ENCODE assay signal across 21 mouse cellular contexts in the genomic region with DNA sequence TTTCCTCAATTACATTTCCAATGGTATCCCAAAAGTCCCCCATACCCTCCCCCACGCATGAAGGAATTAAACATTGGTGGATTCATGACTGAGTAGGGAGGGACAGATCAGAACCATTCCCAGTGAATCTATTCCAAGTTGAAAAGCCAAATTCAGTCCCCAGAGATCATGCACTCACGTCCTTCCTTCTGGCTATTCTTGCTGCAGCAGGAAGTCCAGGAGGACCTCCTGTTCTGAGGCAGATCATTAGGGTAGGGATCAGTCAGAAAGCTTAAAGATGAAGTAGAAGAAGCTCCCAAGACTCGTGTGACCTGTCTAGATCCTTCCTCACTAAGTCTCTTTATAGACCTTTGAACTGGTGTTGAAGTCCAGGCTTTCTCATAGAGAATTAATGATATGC.
DNase-seq lines count a peak whose midpoint lies in the region; ATAC-seq and TF ChIP-seq lines count a peak whose summit lies in the region.
"Had no signal": no experiment of that assay in that cellular context is flagged by ENCODE, and none has a peak within 500 bp of the region (broad histone marks: within the 10 kb centered on the region; RNA-seq: fewer than 3 reads in every experiment).

No protein-coding gene starts in this region.

- ATAC-seq in midbrain, embryonic 13.5 days, result no peak
- ATAC-seq: CD4-positive, CD25-positive, alpha-beta regulatory T cell, adult 4 months; forebrain, embryonic 13.5 days had no signal

- no peak overlapping the region for H3K4me3 ChIP-seq in kidney, adult 2 months (ENCODE audit: insufficient read depth, low read depth, low read length)
- H3K4me3 ChIP-seq in brown adipose tissue, adult 24 weeks (ENCODE audit: insufficient read depth, low read depth, low read length), result no peak overlapping the region
- H3K4me3 ChIP-seq in midbrain, embryonic 13.5 days (replicated peaks), result no peak overlapping the region
- H3K4me3 ChIP-seq: forebrain, embryonic 13.5 days; hindbrain, embryonic 15.5 days; limb, embryonic 15.5 days; midbrain, embryonic 10.5 days had no signal

- intact Hi-C loops in heart, postnatal 14 days (cut with DNase I), result loop anchor here (2.0 to 5.0 kb wide), 3 partner anchors 74 to 287 kb away; a partner anchor contains a TSS

- TF ChIP-seq CTCF in kidney, adult 2 months (conservative IDR thresholded peaks at IDR 0.05; ENCODE audit: insufficient read depth, insufficient read length, low read depth, low read length), result no peak

- no peaks in the 10 kb centered on the region for H3K9me3 ChIP-seq in midbrain, embryonic 13.5 days
- H3K9me3 ChIP-seq: forebrain, embryonic 13.5 days; hindbrain, embryonic 15.5 days; limb, embryonic 15.5 days; midbrain, embryonic 10.5 days had no signal

- peak; percentile 59 for DNase-seq in gastrocnemius, adult 18-20 months (ENCODE audit: low spot score)
- no peak for DNase-seq in gastrocnemius, postnatal 10 days
- DNase-seq in kidney, adult 2 months, result peak; percentile 65
- no peak for DNase-seq in kidney, adult 18-20 months
- peak; percentile 19 to 23 for DNase-seq in heart, postnatal 14 days
- DNase-seq in right cerebral cortex, postnatal 14 days, result no peak
- DNase-seq: cerebellum, adult 2 months; cerebellum, postnatal 25 days; embryo, embryonic 11 days; gastrocnemius, postnatal 36 days; left cerebral cortex, postnatal 4 days; thymus, adult 2 months; thymus, postnatal 4 days had no signal

- peaks cover 20% of the 10 kb centered on the region for H3K4me1 ChIP-seq in kidney, adult 2 months (ENCODE audit: control insufficient read depth, insufficient read depth, low read length)
- peaks cover 10% of the 10 kb centered on the region; the same call in 1 of the 2 replicates for H3K4me1 ChIP-seq in brown adipose tissue, adult 24 weeks (ENCODE audit: control insufficient read depth, insufficient read depth, insufficient read length, low read length)
- H3K4me1 ChIP-seq in midbrain, embryonic 13.5 days (replicated peaks), result no peaks in the 10 kb centered on the region
- H3K4me1 ChIP-seq: hindbrain, embryonic 15.5 days; midbrain, embryonic 10.5 days had no signal

- no peak overlapping the region for H3K9ac ChIP-seq in midbrain, embryonic 13.5 days (replicated peaks)
- H3K9ac ChIP-seq: forebrain, embryonic 13.5 days; hindbrain, embryonic 15.5 days; limb, embryonic 15.5 days had no signal

- H3K36me3 ChIP-seq in kidney, adult 2 months (ENCODE audit: control insufficient read depth, insufficient read depth, low read length), result no peaks in the 10 kb centered on the region
- no peaks in the 10 kb centered on the region for H3K36me3 ChIP-seq in midbrain, embryonic 13.5 days
- H3K36me3 ChIP-seq: hindbrain, embryonic 15.5 days; limb, embryonic 15.5 days; midbrain, embryonic 10.5 days had no signal

- TF ChIP-seq POLR2A in kidney, adult 2 months (IDR thresholded peaks at IDR 0.05; ENCODE audit: low read depth, low read length), result no peak

- H3K27ac ChIP-seq in kidney, adult 2 months (ENCODE audit: insufficient read depth, low read depth, low read length), result peak overlapping the region; percentile 86
- peak overlapping the region; percentile 71 for H3K27ac ChIP-seq in brown adipose tissue, adult 24 weeks (replicated peaks; ENCODE audit: low read depth, low read length)
- no peak overlapping the region for H3K27ac ChIP-seq in midbrain, embryonic 13.5 days
- H3K27ac ChIP-seq: forebrain, embryonic 13.5 days; hindbrain, embryonic 15.5 days; limb, embryonic 15.5 days; midbrain, embryonic 10.5 days; stomach, postnatal 0 days had no signal

- no peak overlapping the region for H3K4me2 ChIP-seq in midbrain, embryonic 13.5 days (replicated peaks)
- H3K4me2 ChIP-seq: forebrain, embryonic 13.5 days; hindbrain, embryonic 15.5 days; limb, embryonic 15.5 days had no signal

- no peaks in the 10 kb centered on the region for H3K27me3 ChIP-seq in kidney, adult 2 months (replicated peaks; ENCODE audit: control insufficient read depth, insufficient read depth, low read length)
- no peaks in the 10 kb centered on the region for H3K27me3 ChIP-seq in midbrain, embryonic 13.5 days
- H3K27me3 ChIP-seq: forebrain, embryonic 13.5 days; hindbrain, embryonic 15.5 days; limb, embryonic 15.5 days had no signal

- WGBS in kidney, adult 2 months, result 39% methylated on average over 3 of the region's 3 CpGs
- 66% methylated on average over 3 of the region's 3 CpGs for WGBS in midbrain, embryonic 13.5 days

Comparison
In these comparisons a context has a peak if more than half of its experiments do, and no peak if none do; other contexts are left out.
1. DNase-seq: peak in gastrocnemius, adult 18-20 months (single experiment), kidney, adult 2 months (single experiment) and heart, postnatal 14 days (2 of 2); none in gastrocnemius, postnatal 10 days (single experiment), kidney, adult 18-20 months (single experiment) and right cerebral cortex, postnatal 14 days (single experiment).